11 mouse cellular contexts compared by ENCODE assay signal in the genomic region with DNA sequence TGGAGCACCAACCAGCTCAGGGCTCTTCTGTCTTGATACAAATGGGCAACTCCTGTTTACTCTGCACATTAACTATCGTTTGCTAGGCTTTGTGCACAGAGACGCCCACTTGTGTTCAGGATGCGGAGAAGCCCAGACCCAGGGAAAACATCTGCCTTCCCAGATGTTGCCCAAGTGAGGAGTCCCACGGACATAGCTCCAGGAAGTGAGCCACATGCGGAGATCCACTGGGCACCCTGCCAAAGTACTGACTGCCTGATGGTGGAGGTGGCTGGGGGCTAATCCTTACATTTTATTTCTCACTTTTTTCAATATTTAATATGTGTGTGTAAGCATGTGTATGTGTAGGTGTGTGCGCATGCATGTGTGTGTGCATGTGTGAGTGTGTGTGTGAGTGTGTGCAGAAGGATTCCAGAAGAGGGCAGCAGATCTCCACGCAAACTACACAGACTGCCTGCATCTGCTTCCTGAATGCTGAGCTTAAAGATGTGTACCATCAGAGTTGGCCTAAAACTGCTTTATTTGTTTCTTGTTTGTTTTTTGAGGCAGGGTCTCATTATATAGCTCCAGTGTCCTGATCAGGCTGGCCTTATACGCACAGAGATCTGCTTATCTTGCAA. TPM values are rescaled to one million over a fixed set of nuclear protein-coding genes. Genes with fewer than 3 reads are reported as not detected.
DNase-seq lines count a peak whose midpoint lies in the region; ATAC-seq and TF ChIP-seq lines count a peak whose summit lies in the region.
"Had no signal": no experiment of that assay in that cellular context is flagged by ENCODE, and none has a peak within 500 bp of the region (broad histone marks: within the 10 kb centered on the region; RNA-seq: fewer than 3 reads in every experiment).

No protein-coding gene starts in this region.

- H3K4me3 ChIP-seq in embryonic facial prominence, embryonic 14.5 days (ENCODE audit: low read depth, low read length), result no peak overlapping the region
- H3K4me3 ChIP-seq in embryonic facial prominence, embryonic 10.5 days, result no peak overlapping the region
- H3K4me3 ChIP-seq in liver, embryonic 14.5 days (ENCODE audit: insufficient read depth in 1 of 2, low read depth in 2 of 2, low read length in 2 of 2), result no peak overlapping the region
- H3K4me3 ChIP-seq in liver, embryonic 12.5 days, result no peak overlapping the region
- no peak overlapping the region for H3K4me3 ChIP-seq in ES-Bruce4 (ENCODE audit: low read depth, low read length)
- no peak overlapping the region for H3K4me3 ChIP-seq in lung, embryonic 16.5 days (ENCODE audit: low read length)
- H3K4me3 ChIP-seq: heart, embryonic 13.5 days had no signal

- no peak for TF ChIP-seq EP300 in liver, embryonic 14.5 days (IDR thresholded peaks at IDR 0.05; ENCODE audit: low read depth)
- no peak for TF ChIP-seq EP300 in ES-Bruce4 (IDR thresholded peaks at IDR 0.05; ENCODE audit: insufficient read depth, low read depth, low read length)

- H3K27ac ChIP-seq in embryonic facial prominence, embryonic 14.5 days (replicated peaks; ENCODE audit: low read depth, low read length), result no peak overlapping the region
- H3K27ac ChIP-seq in embryonic facial prominence, embryonic 10.5 days (replicated peaks), result no peak overlapping the region
- no peak overlapping the region for H3K27ac ChIP-seq in liver, embryonic 14.5 days
- H3K27ac ChIP-seq in liver, embryonic 12.5 days, result no peak overlapping the region
- H3K27ac ChIP-seq in ES-Bruce4 (ENCODE audit: insufficient read depth, low read length), result no peak overlapping the region
- H3K27ac ChIP-seq in lung, embryonic 16.5 days (ENCODE audit: low read length), result no peak overlapping the region
- H3K27ac ChIP-seq: heart, embryonic 13.5 days had no signal

- no peak overlapping the region for H3K9ac ChIP-seq in embryonic facial prominence, embryonic 14.5 days (ENCODE audit: low read depth, low read length)
- H3K9ac ChIP-seq in liver, embryonic 14.5 days (replicated peaks), result no peak overlapping the region
- no peak overlapping the region for H3K9ac ChIP-seq in liver, embryonic 12.5 days
- no peak overlapping the region for H3K9ac ChIP-seq in ES-Bruce4 (ENCODE audit: low read depth, poor library complexity, severe bottlenecking)
- no peak overlapping the region for H3K9ac ChIP-seq in lung, embryonic 16.5 days (ENCODE audit: low read length)
- H3K9ac ChIP-seq: heart, embryonic 13.5 days had no signal

- TF ChIP-seq POLR2A in ES-Bruce4 (IDR thresholded peaks at IDR 0.05; ENCODE audit: insufficient read depth, low read length), result no peak

- 67% methylated on average over 8 of the region's 8 CpGs for WGBS in embryonic facial prominence, embryonic 14.5 days
- 92% methylated on average over 8 of the region's 8 CpGs for WGBS in embryonic facial prominence, embryonic 10.5 days
- 72% methylated on average over 8 of the region's 8 CpGs for WGBS in liver, embryonic 14.5 days (ENCODE audit: insufficient replicate concordance)
- WGBS in liver, embryonic 12.5 days (ENCODE audit: insufficient replicate concordance), result 81% methylated on average over 8 of the region's 8 CpGs
- 64% methylated on average over 8 of the region's 8 CpGs for WGBS in lung, embryonic 16.5 days

- no peaks in the 10 kb centered on the region for H3K4me1 ChIP-seq in embryonic facial prominence, embryonic 14.5 days (ENCODE audit: control insufficient read depth, insufficient read depth, low read length)
- peaks cover 6% of the 10 kb centered on the region; the same call in 1 of the 2 replicates for H3K4me1 ChIP-seq in embryonic facial prominence, embryonic 10.5 days
- H3K4me1 ChIP-seq in liver, embryonic 14.5 days (replicated peaks; ENCODE audit: control insufficient read depth in 2 of 2, insufficient read depth in 2 of 2, low read length in 1 of 2), result no peaks in the 10 kb centered on the region; a peak in 1 of 4 replicates
- H3K4me1 ChIP-seq in liver, embryonic 12.5 days, result 0 out of 2 replicates have a peak, but pooled peaks cover 9% of the 10 kb centered on the region
- no peaks in the 10 kb centered on the region for H3K4me1 ChIP-seq in ES-Bruce4 (ENCODE audit: control insufficient read depth, insufficient read depth, low read length)
- peaks cover 7% of the 10 kb centered on the region for H3K4me1 ChIP-seq in lung, embryonic 16.5 days (replicated peaks; ENCODE audit: control insufficient read depth, insufficient read depth, low read length)

- DNase-seq in embryonic facial prominence, embryonic 14.5 days (ENCODE audit: low spot score), result peak; percentile 38
- no peak for DNase-seq in embryonic facial prominence, embryonic 10.5 days (ENCODE audit: low spot score)
- DNase-seq in liver, embryonic 14.5 days (ENCODE audit: low read depth in 3 of 3, low spot score in 3 of 3), result no peak
- DNase-seq in cerebellum, postnatal 36 days, result no peak
- DNase-seq: layer of hippocampus, adult 9-11 months had no signal

- H3K27me3 ChIP-seq in embryonic facial prominence, embryonic 14.5 days (replicated peaks; ENCODE audit: control insufficient read depth, insufficient read depth, low read length), result no peaks in the 10 kb centered on the region
- H3K27me3 ChIP-seq in embryonic facial prominence, embryonic 10.5 days (replicated peaks; ENCODE audit: low read depth, poor library complexity, severe bottlenecking), result no peaks in the 10 kb centered on the region
- H3K27me3 ChIP-seq in liver, embryonic 14.5 days (ENCODE audit: control insufficient read depth, insufficient read depth, low read length), result no peaks in the 10 kb centered on the region
- H3K27me3 ChIP-seq in liver, embryonic 12.5 days (replicated peaks), result no peaks in the 10 kb centered on the region
- H3K27me3 ChIP-seq in ES-Bruce4 (ENCODE audit: control insufficient read depth, insufficient read depth, low read length, poor library complexity, severe bottlenecking), result no peaks in the 10 kb centered on the region
- no peaks in the 10 kb centered on the region for H3K27me3 ChIP-seq in lung, embryonic 16.5 days (ENCODE audit: control insufficient read depth, insufficient read depth, low read depth, low read length)
- H3K27me3 ChIP-seq: heart, embryonic 13.5 days had no signal

- peaks cover 11% of the 10 kb centered on the region; the same call in 1 of the 2 replicates for H3K9me3 ChIP-seq in embryonic facial prominence, embryonic 14.5 days (ENCODE audit: control insufficient read depth, low read length)
- H3K9me3 ChIP-seq in embryonic facial prominence, embryonic 10.5 days, result no peaks in the 10 kb centered on the region; the same call in 1 of the 2 replicates
- peaks cover 3% of the 10 kb centered on the region; the same call in 1 of the 2 replicates for H3K9me3 ChIP-seq in liver, embryonic 14.5 days (ENCODE audit: control insufficient read depth, low read length)
- peaks cover 6% of the 10 kb centered on the region; the same call in 1 of the 2 replicates for H3K9me3 ChIP-seq in liver, embryonic 12.5 days (replicated peaks)
- no peaks in the 10 kb centered on the region for H3K9me3 ChIP-seq in ES-Bruce4 (replicated peaks; ENCODE audit: control insufficient read depth, insufficient read depth, low read length, poor library complexity, severe bottlenecking)
- no peaks in the 10 kb centered on the region for H3K9me3 ChIP-seq in lung, embryonic 16.5 days (ENCODE audit: control insufficient read depth, low read length)

- no peak for ATAC-seq in embryonic facial prominence, embryonic 14.5 days (ENCODE audit: low read depth)
- ATAC-seq in liver, embryonic 14.5 days (ENCODE audit: insufficient read depth), result no peak
- ATAC-seq in liver, embryonic 12.5 days, result no peak; the same call in 1 of the 2 replicates
- peak; percentile 15; the same call in 1 of the 2 replicates for ATAC-seq in lung, embryonic 16.5 days (ENCODE audit: low read depth)
- no peak for ATAC-seq in activated CD4-positive, CD25-positive, alpha-beta regulatory T cell, adult 4 months

- H3K4me2 ChIP-seq in embryonic facial prominence, embryonic 14.5 days (ENCODE audit: low read depth, low read length), result no peak overlapping the region
- no peak overlapping the region for H3K4me2 ChIP-seq in liver, embryonic 14.5 days (ENCODE audit: low read depth)
- no peak overlapping the region for H3K4me2 ChIP-seq in liver, embryonic 12.5 days
- H3K4me2 ChIP-seq in lung, embryonic 16.5 days (ENCODE audit: low read depth, low read length), result no peak overlapping the region
- H3K4me2 ChIP-seq: heart, embryonic 13.5 days had no signal

- TF ChIP-seq CTCF in liver, embryonic 14.5 days (IDR thresholded peaks at IDR 0.05; ENCODE audit: low read depth), result peak; percentile 68
- peak; percentile 71 for TF ChIP-seq CTCF in ES-Bruce4 (IDR thresholded peaks at IDR 0.05; ENCODE audit: low read depth, low read length)

- H3K36me3 ChIP-seq in embryonic facial prominence, embryonic 14.5 days (ENCODE audit: control insufficient read depth, insufficient read depth, low read length), result no peaks in the 10 kb centered on the region
- H3K36me3 ChIP-seq in embryonic facial prominence, embryonic 10.5 days (replicated peaks), result no peaks in the 10 kb centered on the region
- H3K36me3 ChIP-seq in liver, embryonic 14.5 days (replicated peaks; ENCODE audit: control insufficient read depth, insufficient read depth, low read depth), result no peaks in the 10 kb centered on the region
- no peaks in the 10 kb centered on the region for H3K36me3 ChIP-seq in liver, embryonic 12.5 days
- no peaks in the 10 kb centered on the region for H3K36me3 ChIP-seq in ES-Bruce4 (ENCODE audit: control insufficient read depth, insufficient read depth, low read length, poor library complexity, severe bottlenecking)
- H3K36me3 ChIP-seq in lung, embryonic 16.5 days (ENCODE audit: control insufficient read depth, insufficient read depth, low read length), result no peaks in the 10 kb centered on the region
- H3K36me3 ChIP-seq: heart, embryonic 13.5 days had no signal

RNA-seq across cellular contexts. Expression of gene Gm17657, which starts 20.8 kb away (rescaled TPM):
- not detected in 2 replicates for polyA plus RNA-seq in embryonic facial prominence, embryonic 14.5 days (2014; fragmentation: Nextera tagmentation; extraction: Ambion mirVana)
- not detected in 2 replicates for polyA plus RNA-seq in embryonic facial prominence, embryonic 10.5 days (2016; fragmentation: Nextera tagmentation; extraction: Ambion mirVana)
- not detected in 2 replicates for polyA plus RNA-seq in liver, embryonic 14.5 days (2012; rRNA removed)
- polyA plus RNA-seq in liver, embryonic 14.5 days (2014; fragmentation: Nextera tagmentation; extraction: Ambion mirVana), result not detected in 2 replicates
- polyA plus RNA-seq in liver, embryonic 12.5 days (2016; fragmentation: Nextera tagmentation; extraction: Ambion mirVana), result not detected in 2 replicates
- 1.6 and 2.4 TPM in 2 replicates for polyA plus RNA-seq in ES-Bruce4 (2011; ENCODE audit: insufficient read depth, insufficient read length, low read depth, missing spikeins)
- polyA plus RNA-seq in lung, embryonic 16.5 days (2015; fragmentation: Nextera tagmentation; extraction: Ambion mirVana), result not detected in 2 replicates
- polyA plus RNA-seq in activated CD4-positive, CD25-positive, alpha-beta regulatory T cell, adult 4 months (2017; shearing (Covaris generic)), result under 1 TPM in 1 of 2 experiments, not detected in 1; 0.29 TPM
- polyA plus RNA-seq: embryonic facial prominence, embryonic 11.5 days; heart, embryonic 13.5 days had no signal

RNA-seq across cellular contexts. Expression of gene Tbc1d22b, which starts 20.9 kb away (rescaled TPM):
- polyA plus RNA-seq in embryonic facial prominence, embryonic 14.5 days (2014; fragmentation: Nextera tagmentation; extraction: Ambion mirVana), result 12.3 and 12.6 TPM in 2 replicates
- 18.4 and 19.5 TPM in 2 replicates for polyA plus RNA-seq in embryonic facial prominence, embryonic 10.5 days (2016; fragmentation: Nextera tagmentation; extraction: Ambion mirVana)
- polyA plus RNA-seq in liver, embryonic 14.5 days (2012; rRNA removed), result 3.3 and 3.6 TPM in 2 replicates
- polyA plus RNA-seq in liver, embryonic 14.5 days (2014; fragmentation: Nextera tagmentation; extraction: Ambion mirVana), result 2.3 and 2.9 TPM in 2 replicates
- 7.4 and 7.9 TPM in 2 replicates for polyA plus RNA-seq in liver, embryonic 12.5 days (2016; fragmentation: Nextera tagmentation; extraction: Ambion mirVana)
- 20.8 and 21.8 TPM in 2 replicates for polyA plus RNA-seq in ES-Bruce4 (2011; ENCODE audit: insufficient read depth, insufficient read length, low read depth, missing spikeins)
- polyA plus RNA-seq in lung, embryonic 16.5 days (2015; fragmentation: Nextera tagmentation; extraction: Ambion mirVana), result 12.6 and 14.9 TPM in 2 replicates
- 10 to 100 TPM; 11.5 to 14.2 TPM for polyA plus RNA-seq in activated CD4-positive, CD25-positive, alpha-beta regulatory T cell, adult 4 months (2017; shearing (Covaris generic))

RNA-seq across cellular contexts. Expression of gene Tmem217, which starts 23.5 kb away (rescaled TPM):
- polyA plus RNA-seq in embryonic facial prominence, embryonic 14.5 days (2014; fragmentation: Nextera tagmentation; extraction: Ambion mirVana), result 0.18 and 0.30 TPM in 2 replicates
- 1.0 and 1.5 TPM in 2 replicates for polyA plus RNA-seq in embryonic facial prominence, embryonic 10.5 days (2016; fragmentation: Nextera tagmentation; extraction: Ambion mirVana)
- polyA plus RNA-seq in liver, embryonic 14.5 days (2012; rRNA removed), result 0.09 TPM in 1 of 2 replicates, not detected in the other
- polyA plus RNA-seq in liver, embryonic 14.5 days (2014; fragmentation: Nextera tagmentation; extraction: Ambion mirVana), result not detected in 2 replicates
- polyA plus RNA-seq in liver, embryonic 12.5 days (2016; fragmentation: Nextera tagmentation; extraction: Ambion mirVana), result 0.67 and 0.68 TPM in 2 replicates
- not detected in 2 replicates for polyA plus RNA-seq in ES-Bruce4 (2011; ENCODE audit: insufficient read depth, insufficient read length, low read depth, missing spikeins)
- 0.85 and 1.1 TPM in 2 replicates for polyA plus RNA-seq in lung, embryonic 16.5 days (2015; fragmentation: Nextera tagmentation; extraction: Ambion mirVana)
- 1 to 10 TPM in 1 of 2 experiments, under 1 TPM in 1; 0.57 to 2.0 TPM for polyA plus RNA-seq in activated CD4-positive, CD25-positive, alpha-beta regulatory T cell, adult 4 months (2017; shearing (Covaris generic))

RNA-seq across cellular contexts. Expression of gene Pim1, which starts 38.1 kb away (rescaled TPM):
- 10.7 and 13.6 TPM in 2 replicates for polyA plus RNA-seq in embryonic facial prominence, embryonic 14.5 days (2014; fragmentation: Nextera tagmentation; extraction: Ambion mirVana)
- polyA plus RNA-seq in embryonic facial prominence, embryonic 10.5 days (2016; fragmentation: Nextera tagmentation; extraction: Ambion mirVana), result 31.6 and 33.2 TPM in 2 replicates
- polyA plus RNA-seq in liver, embryonic 14.5 days (2012; rRNA removed), result 61.4 and 64.5 TPM in 2 replicates
- 60.4 and 69.9 TPM in 2 replicates for polyA plus RNA-seq in liver, embryonic 14.5 days (2014; fragmentation: Nextera tagmentation; extraction: Ambion mirVana)
- polyA plus RNA-seq in liver, embryonic 12.5 days (2016; fragmentation: Nextera tagmentation; extraction: Ambion mirVana), result 112 and 114 TPM in 2 replicates
- polyA plus RNA-seq in ES-Bruce4 (2011; ENCODE audit: insufficient read depth, insufficient read length, low read depth, missing spikeins), result 348 and 350 TPM in 2 replicates
- polyA plus RNA-seq in lung, embryonic 16.5 days (2015; fragmentation: Nextera tagmentation; extraction: Ambion mirVana), result 15.6 and 16.6 TPM in 2 replicates
- polyA plus RNA-seq in activated CD4-positive, CD25-positive, alpha-beta regulatory T cell, adult 4 months (2017; shearing (Covaris generic)), result 100 to 1,000 TPM; 291 to 376 TPM
